Mouse (Mus musculus): ENCODE results near the gene Casp2. TPM values are rescaled to one million over a fixed set of nuclear protein-coding genes. Genes with fewer than 3 reads are reported as not detected.

The Casp2 gene
- polyA plus RNA-seq (2012; rRNA removed), result 26.3 and 29.7 TPM in 2 replicates

DNA sequence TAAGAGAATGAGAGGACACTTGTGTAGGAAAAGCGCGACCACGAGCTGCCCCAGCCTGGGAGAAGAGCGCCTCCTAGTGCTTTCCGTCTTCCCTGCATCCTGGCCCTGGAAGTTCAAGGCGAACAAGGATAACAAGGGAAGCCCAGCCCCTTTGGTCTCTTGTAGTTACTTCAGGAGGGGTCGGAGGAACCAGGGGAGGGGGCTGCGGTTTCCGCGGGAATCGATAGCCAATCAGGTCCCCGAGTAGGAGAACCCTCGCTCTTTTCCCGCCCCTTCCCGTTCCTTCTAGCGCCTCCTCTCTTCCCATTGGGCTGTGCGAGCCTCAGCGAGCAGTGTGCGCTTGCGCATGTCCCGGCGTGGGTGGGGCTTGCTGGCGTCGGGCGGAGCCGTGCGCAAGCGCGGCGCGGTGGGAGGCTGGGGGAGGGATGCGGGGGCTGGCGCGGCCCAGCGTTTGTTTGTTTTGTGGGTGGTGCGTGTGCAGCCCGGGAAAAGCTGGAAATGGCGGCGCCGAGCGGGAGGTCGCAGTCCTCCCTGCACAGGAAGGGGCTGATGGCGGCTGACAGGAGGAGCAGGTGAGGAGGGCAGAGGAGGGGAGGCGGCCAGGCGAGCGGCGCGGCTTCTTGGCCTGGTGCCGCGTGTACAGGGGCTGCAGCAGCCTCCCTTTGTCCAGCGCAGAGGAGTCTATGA is at the start of gene Casp2:
Gene Casp2, plus strand, starts transcription at position 360 of the 687 bp plus-strand sequence.

DNA sequence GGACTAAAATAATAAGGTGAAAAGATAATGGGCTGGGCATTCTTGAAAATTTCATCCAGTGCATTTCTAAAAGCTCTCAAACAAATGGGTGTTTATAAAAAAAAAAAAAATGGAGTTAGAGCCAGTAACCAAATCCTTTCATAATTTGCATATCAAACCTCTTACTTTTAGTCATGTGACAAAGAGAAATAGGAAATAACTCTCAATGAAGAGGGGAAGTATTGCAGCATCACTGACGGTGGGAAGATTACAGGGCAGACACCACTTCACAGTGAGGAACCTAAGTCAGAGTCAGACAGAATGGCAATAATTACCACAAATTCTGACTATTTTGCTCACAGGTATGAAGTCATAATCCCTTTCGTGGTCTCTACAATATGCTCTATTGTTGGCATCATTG is 49.8 kb upstream of the Casp2 start, which contains the start of gene Tas2r144:
Gene Tas2r144, plus strand, starts transcription at position 301 of the 400 bp plus-strand sequence.

DNA sequence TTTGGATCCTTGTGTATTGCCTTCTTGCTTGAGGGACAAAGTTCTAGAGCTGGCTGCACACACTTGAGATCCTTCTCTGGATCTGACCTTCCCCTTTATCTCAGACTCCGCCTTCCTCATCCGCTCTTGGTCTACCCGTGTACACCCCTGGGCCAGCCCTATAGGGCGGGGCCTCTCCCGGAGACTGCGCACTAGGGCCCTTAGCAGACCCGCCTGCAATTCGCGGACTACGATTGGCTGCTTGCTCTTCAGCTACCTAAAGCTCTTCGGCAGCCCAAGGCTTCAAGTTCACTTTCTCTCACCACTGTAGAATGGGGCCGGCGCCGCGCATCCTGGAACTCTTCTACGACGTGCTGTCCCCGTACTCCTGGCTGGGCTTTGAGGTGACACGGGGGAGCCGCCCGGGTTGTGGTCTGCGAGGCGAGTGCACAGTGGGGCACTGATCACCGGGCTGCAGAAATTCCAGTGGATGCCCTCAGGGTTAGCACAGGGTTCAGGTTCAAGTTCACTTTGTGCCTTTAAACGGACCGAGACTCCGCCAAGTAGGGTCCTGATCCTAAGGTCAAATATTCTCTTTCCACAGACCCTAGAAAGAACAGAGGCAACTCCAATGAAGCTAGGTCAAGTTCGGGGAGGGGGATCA is 19.0 kb upstream of the Casp2 start, which contains the start of gene Gstk1:
Gene Gstk1, plus strand, starts transcription at position 225 of the 643 bp plus-strand sequence.

DNA sequence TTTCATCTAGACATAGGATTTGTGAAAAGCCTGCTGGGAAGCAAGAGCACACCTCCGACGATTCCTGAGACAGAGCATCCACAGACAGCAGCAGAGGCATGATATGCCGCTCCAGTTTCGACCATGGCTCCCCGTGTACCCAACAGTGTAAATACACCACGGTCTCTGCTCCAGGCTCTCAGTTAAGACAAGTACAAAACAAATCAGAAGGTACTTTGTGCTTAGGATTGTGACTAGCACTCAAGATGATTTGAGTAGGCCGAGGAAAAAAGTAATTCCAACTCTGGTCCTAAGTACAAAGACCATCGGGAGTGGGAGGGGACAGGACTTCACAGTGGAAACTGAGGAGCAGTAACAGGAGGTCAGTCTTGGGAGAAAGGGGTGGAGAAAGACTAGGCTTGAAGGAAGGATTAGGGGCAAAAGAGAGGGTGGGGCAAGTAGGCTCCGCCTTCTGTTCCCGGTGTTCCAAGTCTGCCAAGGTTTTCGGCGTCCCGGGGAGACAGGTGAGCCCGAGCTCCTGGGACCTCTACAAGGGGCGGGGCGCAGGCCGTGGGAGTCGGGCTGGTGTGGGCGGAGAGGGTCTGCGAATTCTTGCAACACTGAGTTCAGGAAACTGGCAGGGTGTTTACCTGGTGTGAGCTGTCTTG is 3.1 kb upstream of the Casp2 start, which contains the start of gene Tmem139:
Gene Tmem139, plus strand, starts transcription at position 447 of the 647 bp plus-strand sequence.

DNA sequence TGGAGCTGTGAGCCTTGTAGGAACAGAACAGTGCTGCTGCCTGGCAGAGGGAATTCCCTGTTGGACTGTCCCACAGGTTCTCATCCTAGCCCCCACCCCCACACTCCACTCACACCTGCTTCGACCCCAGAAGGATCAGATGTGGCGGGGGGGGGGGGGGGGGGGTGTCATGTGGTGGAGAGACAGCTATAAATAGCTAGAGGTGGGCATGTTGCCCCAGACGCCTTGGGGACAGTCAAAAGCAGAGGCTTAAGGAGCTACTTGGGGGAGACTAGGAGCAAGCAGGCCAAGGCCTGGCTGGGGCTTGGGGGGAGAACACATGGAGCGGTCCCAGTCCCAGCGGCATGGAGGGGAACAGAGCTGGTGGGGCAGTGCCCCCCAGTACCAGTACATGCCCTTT is 21.7 kb downstream of the Casp2 start, which contains the start of gene Clcn1:
Gene Clcn1, plus strand, starts transcription at position 238 of the 400 bp plus-strand sequence.

DNA sequence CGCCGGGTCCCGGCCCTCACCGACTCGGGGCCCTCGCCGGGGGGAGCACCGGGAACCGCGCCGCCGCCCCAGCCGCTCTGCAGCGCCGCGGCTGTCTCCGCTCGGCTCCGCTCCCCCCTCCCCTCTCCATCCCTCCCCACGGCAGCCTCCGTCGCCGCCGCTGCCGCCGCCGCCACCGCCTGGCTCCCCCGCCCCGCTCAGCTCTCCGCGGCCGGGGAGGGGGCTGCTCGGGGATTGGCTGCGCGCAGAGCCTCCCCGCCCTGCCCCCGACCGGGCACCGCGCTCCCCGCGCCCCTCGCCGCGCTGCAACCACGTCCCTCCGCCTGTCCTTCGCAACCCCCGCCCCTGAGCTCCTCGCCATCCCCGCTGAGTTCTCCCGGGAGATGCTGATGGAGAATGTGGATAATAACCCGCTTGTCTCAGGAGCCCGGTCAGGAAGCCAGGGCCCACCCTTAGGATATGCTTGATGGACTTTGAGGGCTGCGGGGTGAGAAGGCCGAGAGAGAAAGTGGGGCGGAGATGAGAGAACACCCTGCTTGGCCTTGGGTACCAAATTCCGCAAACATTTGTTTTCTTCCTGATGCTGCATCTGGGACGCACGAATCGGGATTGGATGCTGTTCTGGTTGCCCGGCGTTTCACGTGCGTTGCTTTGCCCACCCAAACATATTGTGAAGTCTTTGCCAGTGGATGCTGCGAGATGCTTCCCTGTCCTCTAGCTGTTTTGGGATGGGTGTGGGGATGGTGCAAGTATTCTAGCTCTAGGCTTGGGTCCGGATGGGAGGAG is 59.9 kb downstream of the Casp2 start, which contains the start of gene Fam131b:
Gene Fam131b, minus strand, starts transcription at position 162 of the 786 bp plus-strand sequence.

Other genes starting within 250 kb of the Casp2 start
- gene Sva, start 226.6 kb upstream of the Casp2 start, polyA plus RNA-seq (2012; rRNA removed), result not detected in 2 replicates
- not detected in 2 replicates for gene Tas2r139, start 124.0 kb upstream of the Casp2 start, polyA plus RNA-seq (2012; rRNA removed)
- not detected in 2 replicates for gene Tas2r144, start 49.7 kb upstream of the Casp2 start, polyA plus RNA-seq (2012; rRNA removed)
- 4.6 and 5.2 TPM in 2 replicates for gene Gstk1, start 19.1 kb upstream of the Casp2 start, polyA plus RNA-seq (2012; rRNA removed)
- gene Tmem139, start 3.0 kb upstream of the Casp2 start, polyA plus RNA-seq (2012; rRNA removed), result 0.05 TPM in 1 of 2 replicates, not detected in the other
- gene Clcn1, start 21.7 kb downstream of the Casp2 start, polyA plus RNA-seq (2012; rRNA removed), result 0.20 and 0.26 TPM in 2 replicates
- 0.06 and 0.08 TPM in 2 replicates for gene Fam131b, start 59.7 kb downstream of the Casp2 start, polyA plus RNA-seq (2012; rRNA removed)
- gene Zyx, start 84.6 kb downstream of the Casp2 start, polyA plus RNA-seq (2012; rRNA removed), result 22.2 and 28.6 TPM in 2 replicates
- gene Epha1, start 108.3 kb downstream of the Casp2 start, polyA plus RNA-seq (2012; rRNA removed), result 3.7 and 4.0 TPM in 2 replicates
- not detected in 2 replicates for gene Tas2r143, start 135.3 kb downstream of the Casp2 start, polyA plus RNA-seq (2012; rRNA removed)
- not detected in 2 replicates for gene Tas2r135, start 140.4 kb downstream of the Casp2 start, polyA plus RNA-seq (2012; rRNA removed)
- gene Tas2r126, start 169.6 kb downstream of the Casp2 start, polyA plus RNA-seq (2012; rRNA removed), result not detected in 2 replicates
- gene Olfr458, start 200.2 kb downstream of the Casp2 start, polyA plus RNA-seq (2012; rRNA removed), result not detected in 2 replicates
- gene Olfr457, start 211.3 kb downstream of the Casp2 start, polyA plus RNA-seq (2012; rRNA removed), result not detected in 2 replicates
- gene Olfr456, start 222.2 kb downstream of the Casp2 start, polyA plus RNA-seq (2012; rRNA removed), result not detected in 2 replicates

Measured in liver, embryonic 14 days (tissue).